In the genomic region with DNA sequence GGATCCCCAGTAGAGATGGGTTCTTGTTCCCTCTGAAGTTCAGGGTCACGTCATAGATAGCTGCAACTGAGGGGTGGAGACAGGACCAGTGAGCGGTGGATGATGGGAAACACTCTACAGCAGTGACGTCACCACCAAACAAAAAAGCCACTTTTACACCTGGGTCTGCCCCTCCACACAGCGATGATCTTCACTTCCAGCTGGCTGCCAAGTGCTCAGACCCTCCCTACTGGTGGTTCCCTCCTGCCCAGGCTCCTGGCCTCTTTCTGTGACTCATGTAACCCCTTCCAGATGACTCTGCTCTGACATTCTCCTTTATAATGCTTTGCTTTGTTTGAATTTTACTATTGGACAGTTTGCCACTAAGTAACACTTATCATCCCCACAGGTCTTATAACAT, we compare ENCODE assay signal across 12 mouse cellular contexts.
"Had no signal": no experiment of that assay in that cellular context is flagged by ENCODE, and none has a peak within 500 bp of the region (broad histone marks: within the 10 kb centered on the region; RNA-seq: fewer than 3 reads in every experiment).

No protein-coding gene starts in this region.

- DNase-seq: gastrocnemius, postnatal 14 days; gastrocnemius, postnatal 36 days; heart, adult 11 months; heart, adult 2 months; heart, postnatal 14 days; heart, postnatal 36 days; kidney, adult 11 months; kidney, adult 9 months; kidney, postnatal 4 days; liver; liver, embryonic 13.5 days; liver, postnatal 0 days had no signal
